Mouse (Mus musculus): ENCODE measurements around the gene Enpp7. TPM values are rescaled to one million over a fixed set of nuclear protein-coding genes. Genes with fewer than 3 reads are reported as not detected.

Gene Enpp7
- total RNA-seq, 2 experiments from 2014 or later: not detected

GRCm38 (mm10) chr11:118992781-118993180 is 4.8 kb downstream of the Enpp7 start:
- DNase-seq (ENCODE audit: low spot score in 2 of 2): no peak
- intact Hi-C loops (cut with DNase I): no loop called here

GRCm38 (mm10) chr11:118995448-118995847 is 7.5 kb downstream of the Enpp7 start:
- no peak for DNase-seq (ENCODE audit: low spot score in 2 of 2)
- intact Hi-C loops (cut with DNase I): loop anchor here (5.0 kb wide), 1 partner anchor 42 kb away; no protein-coding TSS in a partner anchor

- intact Hi-C loops (cut with DNase I): loop anchor here (5.0 kb wide), 1 partner anchor 40 kb away; no protein-coding TSS in a partner anchor
- DNase-seq (ENCODE audit: low spot score in 2 of 2): no peak
These were observed 9.2 kb downstream of the Enpp7 start for GRCm38 (mm10) chr11:118997182-118997581.

- intact Hi-C loops (cut with DNase I): loop anchor here (2.0 to 5.0 kb wide), 2 partner anchors 24 to 39 kb away; partner anchors contain the start of gene Cbx2
These were observed 10.7 kb downstream of the Enpp7 start for GRCm38 (mm10) chr11:118998540-118999265.

GRCm38 (mm10) chr11:118999361-118999804 is 11.4 kb downstream of the Enpp7 start:
- DNase-seq (ENCODE audit: low spot score in 2 of 2): peak; percentile 32 to 33
- intact Hi-C loops (cut with DNase I): loop anchor here (2.0 to 5.0 kb wide), 2 partner anchors 23 to 38 kb away; partner anchors contain the start of gene Cbx2

More at GRCm38 (mm10) chr11:118998540-118999265, 10.7 kb downstream of the Enpp7 start:
- peak; percentile 83 to 84 for DNase-seq (ENCODE audit: low spot score in 2 of 2)

GRCm38 (mm10) chr11:119000877-119001276 is 12.9 kb downstream of the Enpp7 start:
- no peak for DNase-seq (ENCODE audit: low spot score in 2 of 2)
- intact Hi-C loops (cut with DNase I): no loop called here

GRCm38 (mm10) chr11:119001493-119002128 is 13.6 kb downstream of the Enpp7 start:
- intact Hi-C loops (cut with DNase I): no loop called here
- no peak for DNase-seq (ENCODE audit: low spot score in 2 of 2)

- intact Hi-C loops (cut with DNase I): no loop called here
- DNase-seq (ENCODE audit: low spot score in 2 of 2): no peak
These were observed 17.7 kb downstream of the Enpp7 start for GRCm38 (mm10) chr11:119005547-119006275.

- DNase-seq (ENCODE audit: low spot score in 2 of 2): no peak
- intact Hi-C loops (cut with DNase I): no loop called here
These were observed 18.5 kb downstream of the Enpp7 start for GRCm38 (mm10) chr11:119006462-119006861.

- intact Hi-C loops (cut with DNase I): no loop called here
- no peak for DNase-seq (ENCODE audit: low spot score in 2 of 2)
These were observed 19.8 kb downstream of the Enpp7 start for GRCm38 (mm10) chr11:119007461-119008456.

GRCm38 (mm10) chr11:119014455-119014854 is 26.5 kb downstream of the Enpp7 start:
- DNase-seq (ENCODE audit: low spot score in 2 of 2): no peak
- intact Hi-C loops (cut with DNase I): no loop called here

- intact Hi-C loops (cut with DNase I): no loop called here
- no peak for DNase-seq (ENCODE audit: low spot score in 2 of 2)
These were observed 29.5 kb downstream of the Enpp7 start for GRCm38 (mm10) chr11:119017506-119017905.

- intact Hi-C loops (cut with DNase I): no loop called here
- DNase-seq (ENCODE audit: low spot score in 2 of 2): no peak
These were observed 33.2 kb downstream of the Enpp7 start for GRCm38 (mm10) chr11:119021180-119021579.

GRCm38 (mm10) chr11:119022068-119022894 is 34.3 kb downstream of the Enpp7 start:
- intact Hi-C loops (cut with DNase I): loop anchor here (2.0 kb wide), 1 partner anchor 23 kb away; no protein-coding TSS in a partner anchor
- no peak for DNase-seq (ENCODE audit: low spot score in 2 of 2)

- peak; percentile 83 to 90 for DNase-seq (ENCODE audit: low spot score in 2 of 2)
- intact Hi-C loops (cut with DNase I): loop anchor here (2.0 kb wide), 1 partner anchor 24 kb away; no protein-coding TSS in a partner anchor
These were observed 35.1 kb downstream of the Enpp7 start, which contains the start of gene Cbx2 for GRCm38 (mm10) chr11:119022895-119023615. Cbx2 (plus strand) TSS chr11:119022962.

- DNase-seq (ENCODE audit: low spot score in 2 of 2): no peak
- intact Hi-C loops (cut with DNase I): loop anchor here (2.0 kb wide), 1 partner anchor 25 kb away; no protein-coding TSS in a partner anchor
These were observed 35.6 kb downstream of the Enpp7 start for GRCm38 (mm10) chr11:119023616-119023980.

- intact Hi-C loops (cut with DNase I): no loop called here
- no peak for DNase-seq (ENCODE audit: low spot score in 2 of 2)
These were observed 36.3 kb downstream of the Enpp7 start for GRCm38 (mm10) chr11:119024260-119024659.
